Mouse (Mus musculus) brain, embryonic 14.5 days (tissue): ENCODE measurements around the gene Nme3.

Experiments
- CTCF ChIP-seq: fragments of 200-500 bp; IDR thresholded peaks from 2 replicates; pipeline ENCODE4 v1.5.1; 2012; ENCODE audit warnings: inconsistent platforms, mild to moderate bottlenecking, moderate library complexity, borderline replicate concordance; ENCODE audit not compliant: insufficient read depth, insufficient read length; ENCODE audit errors: extremely low read depth
- POLR2A ChIP-seq: fragments of 200-500 bp; IDR thresholded peaks from 2 replicates; pipeline ENCODE4 v1.6.1; 2012; ENCODE audit warnings: mild to moderate bottlenecking, inconsistent platforms, borderline replicate concordance; ENCODE audit not compliant: poor library complexity, insufficient read depth, insufficient read length, severe bottlenecking; ENCODE audit errors: extremely low read depth

DNA sequence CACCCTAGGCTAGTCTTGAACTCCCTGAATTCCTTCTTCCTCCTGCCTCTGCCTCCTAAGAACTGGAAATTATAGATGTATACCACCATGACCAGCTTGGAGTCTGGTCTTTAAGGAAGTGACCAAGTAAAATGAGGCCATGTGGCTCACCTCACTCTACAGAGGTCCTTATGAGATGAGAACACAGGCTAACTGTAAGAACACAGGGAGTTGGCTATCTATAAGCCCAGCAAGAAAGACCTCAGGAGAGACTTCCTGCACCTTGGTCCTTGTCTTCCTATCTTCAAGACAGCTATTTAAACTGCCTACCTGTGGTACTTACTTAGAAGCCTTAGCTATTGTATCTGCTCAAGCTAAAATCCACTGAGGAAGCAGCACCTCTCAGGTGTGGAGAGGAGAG lies 17.7 kb downstream of the Nme3 start:
- no peak for TF ChIP-seq CTCF
- no peak for TF ChIP-seq POLR2A
